Mouse (Mus musculus) stomach, postnatal 0 days (tissue): ENCODE data around the gene Cdk20. TPM values are rescaled to one million over a fixed set of nuclear protein-coding genes. Genes with fewer than 3 reads are reported as not detected.

Experiments
- ATAC-seq: fragments of 200-750 bp; cut with Nextera tagmentation; 2 replicates; pipeline ENCODE4 v1.8.0; 2017; ENCODE audit not compliant: low FRiP score, low TSS enrichment
- DNase-seq: peaks from one replicate; pipeline ENCODE4 v3.0.0-alpha.2; 2016; ENCODE audit warnings: low spot score
- H3K27ac ChIP-seq: fragments of 300-500 bp; sonication (generic); replicated peaks from 2 replicates; pipeline ENCODE4 v1.5.1; 2014; ENCODE audit warnings: mild to moderate bottlenecking, control low read depth
- H3K27me3 ChIP-seq: fragments of 300-500 bp; sonication (generic); 2 replicates; pipeline ENCODE4 v1.6.1; 2014; ENCODE audit warnings: low read length; ENCODE audit not compliant: control insufficient read depth, insufficient read depth
- H3K36me3 ChIP-seq: fragments of 300-500 bp; sonication (generic); 2 replicates; pipeline ENCODE4 v1.6.1; 2014; ENCODE audit warnings: low read length, mixed read lengths; ENCODE audit not compliant: control insufficient read depth, insufficient read depth
- H3K4me1 ChIP-seq: fragments of 300-500 bp; sonication (generic); replicated peaks from 2 replicates; pipeline ENCODE4 v1.6.1; 2014; ENCODE audit warnings: antibody characterized with exemption; ENCODE audit not compliant: control insufficient read depth, insufficient read depth
- H3K4me2 ChIP-seq: fragments of 300-500 bp; sonication (generic); replicated peaks from 2 replicates; pipeline ENCODE4 v1.6.1; 2014; ENCODE audit warnings: low read depth, mild to moderate bottlenecking, control low read depth, moderate library complexity
- H3K4me3 ChIP-seq: fragments of 300-500 bp; sonication (generic); 2 replicates; pipeline ENCODE4 v1.5.1; 2014; ENCODE audit warnings: low read depth, low read length, control low read depth
- H3K9ac ChIP-seq: fragments of 300-500 bp; sonication (generic); 2 replicates; pipeline ENCODE4 v1.6.1; 2014; ENCODE audit warnings: mild to moderate bottlenecking, low read length, control low read depth, mixed read lengths
- H3K9me3 ChIP-seq: fragments of 300-500 bp; sonication (generic); 2 replicates; pipeline ENCODE4 v1.6.1; 2016; ENCODE audit warnings: low read length; ENCODE audit not compliant: control insufficient read depth
- CTCF ChIP-seq: IDR thresholded peaks from 2 replicates; pipeline ENCODE4 v1.5.1; 2016; ENCODE audit warnings: antibody characterized with exemption, low read depth, mild to moderate bottlenecking, moderate library complexity
- EP300 ChIP-seq: optimal IDR thresholded peaks from 2 replicates; pipeline ENCODE3; 2016; ENCODE audit warnings: antibody characterized with exemption
- WGBS: fragments of 180-500 bp; shearing (Covaris S2); extraction: QIAGEN DNeasy Blood & Tissue Kit; methylation state at CpG from one replicate; pipeline ENCODE4 v1.1.7; 2014; 5-methylcytosine and 5-hydroxymethylcytosine counted together
- polyA plus RNA-seq: library from polyadenylated mRNA; unstranded; fragments of >200 nt; fragmentation: Nextera tagmentation; extraction: Ambion mirVana; gene quantifications from 2 replicates; pipeline ENCODE4 v1.2.1, GENCODE M21; 2015

Cdk20 gene
- polyA plus RNA-seq, 1 experiment from 2014 or later, result 5.3 TPM

DNA sequence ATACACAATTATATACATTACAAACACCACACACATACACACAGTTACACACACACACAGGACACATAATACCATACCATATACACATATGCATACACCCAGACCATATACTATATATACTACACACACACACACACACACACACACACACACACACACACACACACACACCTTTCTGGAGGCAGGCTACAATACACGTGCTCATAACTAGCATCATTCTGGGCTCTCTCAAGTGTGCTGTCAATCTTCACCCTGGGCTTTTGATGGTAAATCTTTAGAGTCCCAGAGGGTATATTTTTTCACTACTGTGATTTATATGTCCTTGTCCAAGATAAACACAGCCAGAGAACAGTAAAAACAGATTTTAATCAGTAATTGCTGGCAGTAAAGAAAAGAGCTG lies 6.8 kb upstream of the Cdk20 start:
- H3K36me3 ChIP-seq, result no peaks in the 10 kb centered on the region
- no peak overlapping the region for H3K4me2 ChIP-seq
- DNase-seq, result no peak
- H3K4me1 ChIP-seq, result no peaks in the 10 kb centered on the region
- no peaks in the 10 kb centered on the region for H3K9me3 ChIP-seq
- H3K27ac ChIP-seq, result no peak overlapping the region
- TF ChIP-seq CTCF (no peak), EP300 (no peak)
- no peak overlapping the region for H3K9ac ChIP-seq
- H3K4me3 ChIP-seq, result no peak overlapping the region
- no peak for ATAC-seq
- H3K27me3 ChIP-seq, result no peaks in the 10 kb centered on the region
- 30% methylated on average over 1 of the region's 1 CpGs for WGBS

DNA sequence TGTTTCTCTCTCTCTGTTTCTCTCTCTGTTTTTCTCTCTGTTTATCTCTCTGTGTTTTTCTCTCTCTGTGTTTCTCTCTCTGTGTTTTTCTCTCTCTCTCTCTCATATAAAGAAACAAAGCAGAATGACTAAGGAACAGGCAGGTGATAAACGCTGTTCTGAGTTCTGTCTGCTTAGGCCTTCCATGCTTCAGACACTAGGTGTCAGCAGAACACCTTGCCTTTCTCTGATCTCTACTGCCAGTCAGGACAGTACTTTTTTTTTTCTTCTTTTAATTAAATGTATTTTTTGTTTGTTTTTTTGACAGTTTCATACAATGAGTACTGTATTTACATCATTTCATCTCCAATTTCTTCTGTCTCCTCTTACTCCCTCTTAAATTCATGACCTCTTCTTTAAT lies 2.8 kb upstream of the Cdk20 start:
- Histone ChIP-seq H3K4me3 (no peak overlapping the region), H3K9me3 (no peaks in the 10 kb centered on the region), H3K4me1 (no peaks in the 10 kb centered on the region; the same call in 1 of the 2 replicates), H3K27ac (no peak overlapping the region), H3K4me2 (no peak overlapping the region), H3K36me3 (no peaks in the 10 kb centered on the region), H3K27me3 (no peaks in the 10 kb centered on the region), H3K9ac (no peak overlapping the region)
- DNase-seq (no peak), ATAC-seq (no peak)
- 3% methylated on average over 1 of the region's 1 CpGs for WGBS
- TF ChIP-seq EP300, result no peak
- peak; percentile 76 for TF ChIP-seq CTCF

DNA sequence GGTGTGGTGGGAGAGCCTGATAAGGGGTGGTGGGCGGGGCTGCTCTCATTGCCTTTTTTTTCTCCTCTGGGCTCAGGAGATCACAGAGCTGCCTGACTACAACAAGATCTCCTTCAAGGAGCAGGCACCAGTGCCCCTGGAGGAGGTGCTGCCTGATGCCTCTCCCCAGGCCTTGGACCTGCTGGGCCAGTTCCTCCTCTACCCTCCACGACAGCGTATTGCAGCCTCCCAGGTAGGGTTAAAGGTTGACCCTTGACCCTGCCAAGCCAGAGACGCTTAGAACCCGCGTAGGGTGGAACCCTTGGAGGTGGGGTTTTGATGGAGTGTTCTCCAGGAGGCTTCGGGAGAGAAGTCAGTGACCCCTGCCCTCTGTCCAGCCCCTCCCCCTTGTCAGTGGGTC lies 5.7 kb downstream of the Cdk20 start:
- H3K4me3 ChIP-seq, result no peak overlapping the region
- H3K36me3 ChIP-seq, result no peaks in the 10 kb centered on the region
- no peak overlapping the region for H3K4me2 ChIP-seq
- 39% methylated on average over 7 of the region's 7 CpGs for WGBS
- no peaks in the 10 kb centered on the region for H3K9me3 ChIP-seq
- DNase-seq, result no peak
- ATAC-seq, result no peak
- no peak overlapping the region for H3K9ac ChIP-seq
- no peaks in the 10 kb centered on the region; the same call in 1 of the 2 replicates for H3K4me1 ChIP-seq
- no peak overlapping the region for H3K27ac ChIP-seq
- no peaks in the 10 kb centered on the region for H3K27me3 ChIP-seq
- TF ChIP-seq CTCF (no peak), EP300 (no peak)

DNA sequence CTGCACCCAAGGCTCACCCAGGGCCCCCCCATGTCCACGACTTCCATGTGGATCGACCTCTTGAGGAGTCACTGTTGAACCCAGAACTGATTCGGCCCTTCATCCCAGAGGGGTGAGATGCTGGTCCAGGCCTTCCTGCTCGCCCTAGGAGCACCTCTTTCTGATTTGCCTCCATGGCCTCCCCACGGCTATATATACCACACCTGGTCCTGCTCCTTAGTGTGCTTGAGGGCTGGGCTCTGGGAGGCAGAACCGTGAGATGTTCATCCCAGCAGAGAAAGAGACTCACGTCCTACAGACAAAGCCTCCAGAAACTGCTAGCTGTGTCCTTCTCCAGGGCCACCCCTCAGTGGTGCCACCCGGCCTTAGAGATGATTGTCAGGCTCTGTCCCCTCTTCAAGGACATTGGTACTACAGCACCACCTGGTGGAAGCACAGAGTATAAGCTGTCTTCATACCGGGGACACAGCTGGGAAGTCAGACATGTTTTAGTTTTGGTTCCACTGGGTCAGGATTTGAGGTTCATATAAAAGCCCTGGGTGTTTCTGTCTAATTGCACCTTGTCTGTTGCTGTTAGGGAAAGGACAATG lies 6.8 kb downstream of the Cdk20 start:
- peak overlapping the region; percentile 18; the same call in 1 of the 2 replicates for H3K9ac ChIP-seq
- no peaks in the 10 kb centered on the region for H3K4me1 ChIP-seq
- H3K36me3 ChIP-seq, result no peaks in the 10 kb centered on the region
- DNase-seq (peak; percentile 72), ATAC-seq (peak; percentile 63)
- no peaks in the 10 kb centered on the region for H3K27me3 ChIP-seq
- H3K27ac ChIP-seq, result no peak overlapping the region
- WGBS, result 56% methylated on average over 9 of the region's 9 CpGs
- H3K4me2 ChIP-seq, result no peak overlapping the region
- no peak overlapping the region for H3K4me3 ChIP-seq
- TF ChIP-seq CTCF (peak; percentile 97), EP300 (no peak)
- no peaks in the 10 kb centered on the region for H3K9me3 ChIP-seq

DNA sequence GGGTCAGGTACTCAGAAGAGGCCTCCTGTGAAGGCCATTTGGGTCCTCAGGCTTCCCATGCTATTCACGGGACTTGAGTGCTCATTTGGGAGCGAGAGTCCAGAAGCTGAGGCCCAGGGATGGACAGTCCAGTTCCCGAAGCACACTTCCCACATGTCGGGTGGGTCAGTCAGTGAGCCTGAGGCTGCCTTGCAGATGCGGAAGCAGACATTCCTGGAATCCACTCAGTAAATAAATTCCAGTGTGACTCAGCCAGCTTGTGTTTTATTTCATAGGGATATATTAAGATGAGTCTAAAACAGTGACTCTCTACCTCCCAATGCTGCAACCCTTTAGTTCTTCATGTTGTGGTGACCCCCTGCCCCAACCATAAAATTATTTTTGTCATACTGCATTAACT lies 7.4 kb downstream of the Cdk20 start:
- Histone ChIP-seq H3K27me3 (no peaks in the 10 kb centered on the region), H3K9ac (peak overlapping the region; percentile 18; the same call in 1 of the 2 replicates), H3K4me3 (no peak overlapping the region), H3K4me2 (no peak overlapping the region), H3K36me3 (no peaks in the 10 kb centered on the region), H3K9me3 (no peaks in the 10 kb centered on the region), H3K4me1 (no peaks in the 10 kb centered on the region), H3K27ac (no peak overlapping the region)
- ATAC-seq (peak; percentile 49; the same call in 1 of the 2 replicates), DNase-seq (no peak)
- TF ChIP-seq EP300 (no peak), CTCF (no peak)
- 34% methylated on average over 5 of the region's 5 CpGs for WGBS

DNA sequence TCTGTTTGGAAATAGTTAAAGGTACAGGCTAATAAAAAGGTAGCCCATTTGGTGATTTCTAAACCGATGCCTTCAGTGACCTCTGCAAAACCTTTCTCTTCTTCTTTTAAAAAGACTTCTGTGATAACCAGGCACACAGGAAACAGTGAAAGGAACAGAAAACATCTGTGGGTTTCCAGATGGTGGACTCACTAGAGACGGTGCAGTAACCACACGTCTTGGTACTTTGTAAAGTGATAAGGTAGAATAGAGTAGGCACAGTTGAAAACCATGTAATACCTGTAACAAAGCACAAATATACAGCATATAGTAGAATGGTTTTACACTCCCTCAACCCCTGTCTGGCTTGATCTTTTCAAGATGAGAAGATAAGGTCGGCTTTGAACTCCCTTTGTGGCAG lies 8.5 kb downstream of the Cdk20 start:
- ATAC-seq (no peak), DNase-seq (no peak)
- Histone ChIP-seq H3K9ac (no peak overlapping the region), H3K4me3 (no peak overlapping the region), H3K4me1 (no peaks in the 10 kb centered on the region), H3K4me2 (no peak overlapping the region), H3K36me3 (no peaks in the 10 kb centered on the region), H3K27ac (no peak overlapping the region), H3K9me3 (no peaks in the 10 kb centered on the region), H3K27me3 (no peaks in the 10 kb centered on the region)
- WGBS, result 76% methylated on average over 4 of the region's 4 CpGs
- TF ChIP-seq EP300 (no peak), CTCF (no peak)
